Mouse (Mus musculus): ENCODE results near the gene Kcnk3.

The Kcnk3 gene

GRCm38 (mm10) chr5:30588301-30588968 is 465 bp downstream of the Kcnk3 start:
- DNase-seq, result peak in 1 of 2 experiments; percentile 34

GRCm38 (mm10) chr5:30589069-30589468 is 1.1 kb downstream of the Kcnk3 start:
- no peak for DNase-seq

DNA sequence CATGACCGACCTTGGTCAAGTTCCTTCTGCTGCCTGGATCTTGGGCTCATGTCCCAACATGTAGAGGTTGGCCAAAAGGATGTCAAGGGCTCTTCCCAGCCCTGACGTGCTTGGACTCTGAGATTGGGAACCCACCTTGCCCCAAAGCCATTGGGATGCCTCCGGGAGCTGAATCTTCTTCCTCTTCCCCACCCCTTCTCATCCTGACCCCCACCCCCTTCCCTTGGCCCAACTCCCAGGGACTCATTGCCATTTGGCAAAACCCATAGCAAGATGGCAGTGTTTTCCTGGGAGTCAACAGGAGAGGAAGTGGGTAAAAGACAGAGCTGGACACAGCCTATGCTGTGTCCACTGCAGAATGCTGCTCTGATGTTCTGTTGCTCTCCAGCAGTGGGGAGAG is 1.6 kb downstream of the Kcnk3 start:
- no peak for DNase-seq

GRCm38 (mm10) chr5:30590231-30590630 is 2.3 kb downstream of the Kcnk3 start:
- DNase-seq, result no peak

DNA sequence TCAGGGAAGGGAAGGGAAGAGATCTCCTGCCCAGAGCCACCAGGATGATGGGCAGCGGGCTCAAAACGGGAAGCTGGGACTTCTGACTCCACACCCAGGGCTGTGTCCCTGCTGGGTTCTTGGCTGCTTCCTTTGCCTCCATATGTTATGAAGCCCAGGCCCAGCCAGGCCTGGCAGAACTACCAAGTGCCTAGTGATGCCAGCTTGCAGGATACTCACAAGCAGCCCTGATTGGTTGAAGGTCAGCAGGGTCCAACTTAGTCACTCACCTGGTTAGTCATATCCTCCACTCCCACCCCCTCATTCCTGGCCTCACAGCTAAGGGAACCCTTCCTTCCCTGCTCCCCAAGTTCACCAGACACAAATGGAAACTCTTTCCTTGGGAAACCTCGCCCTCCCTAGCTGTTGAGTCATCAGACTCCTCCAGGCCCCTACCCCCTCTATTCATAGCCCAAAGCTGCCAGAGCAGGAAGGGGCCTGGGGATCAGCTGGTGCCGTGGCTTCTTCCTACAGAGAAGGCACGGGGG is 3.3 kb downstream of the Kcnk3 start:
- DNase-seq, result no peak

DNA sequence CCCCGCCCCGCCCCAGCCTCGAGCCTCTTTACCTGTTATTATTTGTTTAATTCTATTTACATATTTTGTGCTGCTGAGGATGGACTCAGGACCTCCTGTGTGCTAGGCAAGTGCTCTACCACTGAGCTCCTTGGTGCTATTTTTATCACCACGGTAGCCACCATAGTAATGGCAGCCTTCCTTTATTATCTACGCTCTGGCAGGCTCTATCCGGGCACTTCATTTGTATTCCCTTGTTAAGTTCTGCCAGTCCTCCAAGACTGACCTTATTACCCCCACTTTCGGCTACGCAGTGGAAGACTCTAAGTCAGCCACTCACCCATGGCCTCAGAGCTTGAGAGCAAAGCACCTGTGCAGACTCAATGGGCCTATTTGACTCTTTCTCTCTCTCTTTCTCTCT is 3.8 kb downstream of the Kcnk3 start:
- no peak for DNase-seq

DNA sequence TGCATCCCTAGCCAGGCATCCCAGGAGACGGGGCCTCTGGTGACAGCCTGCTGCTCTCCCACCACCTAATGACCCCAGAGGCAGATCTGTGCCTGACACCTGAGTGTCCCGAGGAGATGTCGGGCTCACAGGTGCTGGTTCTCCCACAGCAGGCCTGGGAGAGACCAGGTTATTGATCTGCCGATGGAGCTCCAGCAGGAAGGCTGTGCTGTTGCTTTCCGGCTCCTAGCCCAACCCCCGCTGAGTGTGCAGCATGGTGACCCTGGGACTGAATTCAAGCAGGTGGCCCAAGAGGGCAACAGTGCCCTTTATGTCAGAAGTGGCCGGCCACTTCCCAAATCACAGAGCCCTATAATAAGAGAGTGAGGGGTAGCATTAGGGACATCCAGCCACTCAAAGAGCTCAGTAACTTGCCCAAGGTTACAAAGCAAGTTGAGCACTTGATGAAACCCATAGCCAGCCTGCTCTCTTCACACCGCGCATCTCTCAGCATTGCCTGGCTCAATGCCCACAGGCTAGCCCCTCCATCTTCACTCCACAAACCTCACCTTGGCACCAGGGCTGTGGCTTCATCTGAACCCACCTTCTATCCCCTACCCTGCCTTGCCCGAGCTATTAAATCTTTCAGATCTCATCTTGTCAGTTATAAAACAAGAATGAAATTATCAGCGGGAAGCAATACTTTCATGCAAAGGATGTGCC is 4.5 kb downstream of the Kcnk3 start:
- DNase-seq, result no peak

GRCm38 (mm10) chr5:30593360-30593759 is 5.4 kb downstream of the Kcnk3 start:
- DNase-seq, result no peak

DNA sequence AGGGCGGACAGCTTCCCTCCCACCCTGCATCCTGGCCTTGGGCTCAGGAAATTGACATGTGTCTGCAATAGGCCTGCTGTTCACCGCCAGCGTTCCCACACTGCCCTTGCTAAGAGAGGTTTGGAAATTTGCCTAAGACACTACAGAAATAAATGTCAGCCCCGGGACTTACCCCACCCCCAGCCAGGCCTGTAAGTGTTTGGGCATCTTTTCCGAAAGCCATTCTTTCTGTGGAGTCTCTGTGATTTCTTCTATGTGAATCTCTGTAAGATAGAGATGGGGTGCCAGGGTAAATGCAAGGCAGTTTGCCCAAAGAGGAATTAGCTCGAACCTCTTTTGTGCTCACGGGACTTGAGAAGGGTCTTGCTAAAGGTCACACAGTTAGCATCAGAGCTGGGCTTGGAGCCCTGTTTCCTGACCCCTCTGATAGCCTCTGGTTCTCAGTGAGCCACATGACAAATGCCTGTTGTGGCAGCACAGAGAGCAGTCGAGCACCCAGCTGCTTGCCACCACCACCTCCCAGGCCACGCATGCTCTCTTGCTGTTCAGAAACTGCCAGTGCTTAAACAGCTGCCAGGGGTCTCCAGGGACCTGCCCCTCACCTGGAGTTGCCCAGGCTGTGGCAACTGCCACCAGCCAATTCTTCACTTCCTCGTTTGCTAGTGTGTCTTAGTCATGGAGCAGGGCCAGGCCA is 6.0 kb downstream of the Kcnk3 start:
- DNase-seq, result peak; percentile 45 to 47

DNA sequence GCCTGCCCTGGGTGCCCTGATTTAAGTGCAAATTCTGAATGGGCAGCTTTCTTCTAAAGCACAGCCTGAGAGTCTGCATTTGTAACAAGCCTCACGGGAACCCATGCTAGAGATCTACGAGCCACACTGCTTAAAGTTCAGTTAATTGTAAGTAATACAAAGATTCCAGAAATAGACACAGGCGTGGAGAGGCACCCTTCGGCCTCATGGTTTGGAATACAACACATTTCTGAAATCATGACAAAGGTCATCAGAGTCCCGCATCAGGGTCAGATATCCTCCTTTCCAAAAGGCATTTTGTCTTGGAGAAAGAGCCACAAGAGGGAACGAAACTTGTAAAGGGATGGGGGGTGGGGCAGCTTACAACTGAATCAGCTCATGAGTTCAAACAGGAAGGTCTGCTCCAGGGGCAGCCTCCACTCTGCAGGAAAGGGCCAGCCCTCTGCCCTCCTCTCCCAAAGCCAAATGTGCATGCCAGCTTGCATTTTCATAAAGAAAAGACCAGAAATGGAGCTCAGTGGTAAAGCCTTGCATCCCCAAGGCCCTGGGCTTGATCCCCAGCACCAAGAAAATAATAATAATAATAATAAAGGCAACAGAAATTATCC is 7.1 kb downstream of the Kcnk3 start:
- DNase-seq, result peak in 1 of 2 experiments; percentile 27

GRCm38 (mm10) chr5:30601397-30601796 is 13.4 kb downstream of the Kcnk3 start:
- DNase-seq, result no peak

DNA sequence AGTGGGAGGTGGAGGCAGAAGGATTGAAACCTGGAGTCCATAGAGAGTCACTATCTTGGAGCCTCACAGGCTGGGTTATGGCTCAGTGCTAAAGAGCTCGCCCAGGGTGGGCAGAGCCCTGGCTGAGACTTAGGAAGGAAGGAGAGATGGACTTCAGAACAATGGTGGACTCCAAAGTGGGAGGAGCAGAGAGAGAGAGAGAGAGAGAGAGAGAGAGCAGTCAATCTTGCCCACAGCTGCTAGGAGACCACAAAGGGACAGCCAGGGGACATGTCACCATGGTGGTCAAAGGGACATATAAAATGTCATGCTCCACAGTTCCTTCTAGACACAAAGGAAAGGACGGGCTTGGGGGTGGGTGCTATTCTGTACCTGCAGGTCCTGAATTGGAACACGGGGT is 15.3 kb downstream of the Kcnk3 start:
- DNase-seq, result no peak

- no peak for DNase-seq
Observed at GRCm38 (mm10) chr5:30603926-30604325, 16.0 kb downstream of the Kcnk3 start.

DNA sequence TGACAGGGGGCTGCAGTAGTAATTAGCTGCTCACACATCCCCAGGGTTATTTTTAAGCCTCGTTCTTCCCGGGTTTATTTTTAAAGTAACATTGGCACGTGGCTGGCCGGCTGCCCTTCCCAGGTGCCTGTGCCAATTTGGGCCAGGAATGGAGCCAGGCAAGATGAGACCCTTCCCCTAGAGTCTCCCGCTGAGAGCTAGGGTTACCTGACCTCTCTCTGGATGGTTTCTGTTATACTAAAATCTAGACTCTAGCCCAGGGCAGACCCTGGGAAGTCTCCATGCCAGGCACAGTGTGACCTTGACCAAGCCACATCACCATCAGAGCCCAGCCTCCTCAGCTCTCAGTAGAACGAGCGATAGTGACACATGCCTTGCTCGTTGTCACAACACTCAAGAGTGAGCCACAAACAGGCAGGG is 16.8 kb downstream of the Kcnk3 start:
- no peak for DNase-seq

GRCm38 (mm10) chr5:30605649-30606048 is 17.7 kb downstream of the Kcnk3 start:
- DNase-seq, result no peak

GRCm38 (mm10) chr5:30606424-30607073 is 18.6 kb downstream of the Kcnk3 start:
- peak in 1 of 2 experiments; percentile 29 for DNase-seq

- DNase-seq, result no peak
Observed at GRCm38 (mm10) chr5:30609094-30609493, 21.1 kb downstream of the Kcnk3 start.

- DNase-seq, result no peak
Observed at GRCm38 (mm10) chr5:30609918-30610645, 22.1 kb downstream of the Kcnk3 start.

DNA sequence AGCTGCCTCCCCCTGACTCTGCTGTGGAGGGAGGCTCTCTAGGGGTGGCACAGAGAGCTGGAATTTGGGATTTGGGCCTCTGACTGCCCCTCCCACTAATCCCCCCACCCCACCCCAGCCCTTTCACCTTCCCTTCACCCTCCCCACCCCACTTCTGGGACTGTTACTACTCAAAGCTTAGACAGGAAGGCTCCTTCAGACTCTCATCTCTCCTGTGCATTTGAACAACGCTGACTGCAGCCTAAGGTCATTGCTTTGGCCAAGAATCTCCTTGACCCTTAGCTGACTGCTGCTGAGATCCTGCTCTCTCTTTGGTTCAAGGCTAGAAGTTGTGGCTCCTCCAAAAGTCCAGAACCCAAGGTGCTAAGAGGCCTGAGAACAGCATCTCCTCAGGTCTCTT is 23.1 kb downstream of the Kcnk3 start:
- no peak for DNase-seq

DNA sequence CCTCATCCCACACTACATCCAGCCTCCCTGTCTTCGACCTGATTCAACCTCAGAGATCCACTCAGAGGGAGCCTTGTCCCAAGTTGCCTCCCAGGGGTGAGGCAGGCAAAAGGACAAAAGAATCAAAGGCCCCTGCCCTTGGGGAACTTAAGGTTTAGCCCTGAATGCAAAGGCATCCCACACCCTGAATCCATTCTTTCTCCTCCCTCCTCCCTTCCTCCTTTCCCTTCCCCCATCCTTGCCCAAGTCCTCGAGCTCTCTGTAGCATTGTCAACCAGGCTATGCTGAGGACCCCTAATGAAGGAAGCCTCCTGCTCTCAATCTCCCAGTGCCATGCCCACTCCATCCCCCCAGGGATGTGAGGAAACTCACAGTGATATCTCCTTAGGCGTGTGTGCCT is 23.7 kb downstream of the Kcnk3 start:
- no peak for DNase-seq

DNA sequence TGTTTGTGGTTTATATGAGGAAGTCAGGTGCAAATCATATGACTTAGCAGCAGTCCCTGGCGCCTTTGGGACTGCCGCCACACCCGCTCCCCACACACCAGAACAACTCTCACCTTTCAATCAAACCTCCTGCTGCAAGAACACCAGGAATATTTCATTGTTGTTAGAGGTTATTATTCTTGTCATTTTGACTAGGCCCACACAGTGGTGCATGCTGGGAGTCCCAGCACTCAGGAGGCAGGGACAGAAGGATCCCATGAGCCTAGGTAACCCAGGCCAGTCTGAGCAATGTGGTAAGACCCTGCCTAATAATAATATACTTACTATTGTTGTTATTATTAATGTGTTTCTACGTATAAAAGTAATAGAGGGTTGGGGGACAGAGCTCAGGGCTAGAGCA is 24.6 kb downstream of the Kcnk3 start:
- no peak for DNase-seq

GRCm38 (mm10) chr5:30613242-30613641 is 25.3 kb downstream of the Kcnk3 start:
- no peak for DNase-seq

Measured in kidney, postnatal 36 days (tissue).